Mouse (Mus musculus): ENCODE measurements around the gene Mrpl48.

GRCm38 (mm10) chr7:100557241-100557640, 50.9 kb downstream of the Mrpl48 start:
- TF ChIP-seq POLR2A (IDR thresholded peaks at IDR 0.05; ENCODE audit: borderline replicate concordance, low read depth, low read length) = no peak
- TF ChIP-seq CTCF (IDR thresholded peaks at IDR 0.05; ENCODE audit: low read depth, low read length) = no peak

All from bone marrow macrophage, adult 2 months (primary cell).